Mouse (Mus musculus): ENCODE data around the gene Gm47289. TPM values are rescaled to one million over a fixed set of nuclear protein-coding genes. Genes with fewer than 3 reads are reported as not detected.

Gene Gm47289
- total and polyA plus RNA-seq, 3 experiments = 0.11 TPM; not detected in 2

- no peaks in the 10 kb centered on the region for H3K36me3 ChIP-seq (replicated peaks)
- H3K4me1 ChIP-seq (ENCODE audit: insufficient read depth, low read depth, low read length) = no peaks in the 10 kb centered on the region
- DNase-seq (ENCODE audit: low spot score) (no peak), ATAC-seq (ENCODE audit: extremely low read depth, insufficient number of reproducible peaks, low FRiP score, poor library complexity, severe bottlenecking) (no peak)
- peaks cover 4% of the 10 kb centered on the region; the same call in 1 of the 2 replicates for H3K27me3 ChIP-seq (ENCODE audit: insufficient read depth, low read length)
- no peak for TF ChIP-seq TAL1 (conservative IDR thresholded peaks at IDR 0.05; ENCODE audit: low read depth, low read length)
- TF ChIP-seq GATA1 (IDR thresholded peaks at IDR 0.05; ENCODE audit: borderline replicate concordance, low read length) = no peak
- TF ChIP-seq GATA2 (IDR thresholded peaks at IDR 0.05; ENCODE audit: borderline replicate concordance, low read depth, low read length) = no peak
- no peak for TF ChIP-seq CTCF (IDR thresholded peaks at IDR 0.05; ENCODE audit: low read depth, low read length)
- no peak for TF ChIP-seq POLR2AphosphoS5 (IDR thresholded peaks at IDR 0.05; ENCODE audit: insufficient replicate concordance, low read depth, low read length)
- peaks cover 90% of the 10 kb centered on the region for H3K9me3 ChIP-seq (replicated peaks)
- H3K4me3 ChIP-seq (ENCODE audit: low read depth, low read length) = no peak overlapping the region
These were observed 14.3 kb upstream of the Gm47289 start for GRCm38 (mm10) chr9:119144696-119145095.

- Histone ChIP-seq H3K4me1 (ENCODE audit: insufficient read depth, low read depth, low read length) (no peaks in the 10 kb centered on the region), H3K27me3 (ENCODE audit: insufficient read depth, low read length) (peaks cover 4% of the 10 kb centered on the region; the same call in 1 of the 2 replicates), H3K36me3 (replicated peaks) (no peaks in the 10 kb centered on the region), H3K4me3 (ENCODE audit: low read depth, low read length) (no peak overlapping the region), H3K9me3 (replicated peaks) (peaks cover 90% of the 10 kb centered on the region)
- ATAC-seq (ENCODE audit: extremely low read depth, insufficient number of reproducible peaks, low FRiP score, poor library complexity, severe bottlenecking) = no peak
- TF ChIP-seq CTCF (IDR thresholded peaks at IDR 0.05; ENCODE audit: low read depth, low read length) (no peak), POLR2AphosphoS5 (IDR thresholded peaks at IDR 0.05; ENCODE audit: insufficient replicate concordance, low read depth, low read length) (no peak)
- no peak for DNase-seq (ENCODE audit: low spot score)
These were observed 13.8 kb upstream of the Gm47289 start for GRCm38 (mm10) chr9:119145137-119145536.

DNA sequence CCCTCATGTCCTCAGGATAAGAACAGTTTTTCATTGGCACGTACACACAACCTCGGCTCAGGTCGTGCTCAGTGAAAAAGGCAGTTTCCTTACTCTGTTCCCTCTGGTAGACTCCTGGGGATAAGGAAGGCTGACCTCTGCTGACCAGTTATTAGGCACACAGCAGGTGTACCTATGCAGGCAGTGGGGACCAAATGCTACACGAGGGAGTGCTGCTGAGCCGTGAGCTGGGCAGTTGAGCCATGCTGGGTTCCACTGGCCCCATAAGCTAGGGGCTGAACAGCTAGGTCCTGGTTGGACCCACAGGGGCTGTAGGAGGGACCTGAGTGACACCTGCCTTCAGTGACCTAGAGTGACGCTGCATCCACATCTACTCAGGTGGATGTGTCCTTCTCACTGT is 13.3 kb upstream of the Gm47289 start:
- Histone ChIP-seq H3K36me3 (replicated peaks) (no peaks in the 10 kb centered on the region), H3K9me3 (replicated peaks) (peaks cover 90% of the 10 kb centered on the region), H3K27me3 (ENCODE audit: insufficient read depth, low read length) (peaks cover 4% of the 10 kb centered on the region; the same call in 1 of the 2 replicates), H3K4me1 (ENCODE audit: insufficient read depth, low read depth, low read length) (no peaks in the 10 kb centered on the region), H3K4me3 (ENCODE audit: low read depth, low read length) (no peak overlapping the region)
- DNase-seq (ENCODE audit: low spot score) (no peak), ATAC-seq (ENCODE audit: extremely low read depth, insufficient number of reproducible peaks, low FRiP score, poor library complexity, severe bottlenecking) (no peak)
- TF ChIP-seq GATA2 (IDR thresholded peaks at IDR 0.05; ENCODE audit: borderline replicate concordance, low read depth, low read length) (no peak), POLR2AphosphoS5 (IDR thresholded peaks at IDR 0.05; ENCODE audit: insufficient replicate concordance, low read depth, low read length) (no peak), CTCF (IDR thresholded peaks at IDR 0.05; ENCODE audit: low read depth, low read length) (no peak), GATA1 (IDR thresholded peaks at IDR 0.05; ENCODE audit: borderline replicate concordance, low read length) (no peak), TAL1 (conservative IDR thresholded peaks at IDR 0.05; ENCODE audit: low read depth, low read length) (no peak)

DNA sequence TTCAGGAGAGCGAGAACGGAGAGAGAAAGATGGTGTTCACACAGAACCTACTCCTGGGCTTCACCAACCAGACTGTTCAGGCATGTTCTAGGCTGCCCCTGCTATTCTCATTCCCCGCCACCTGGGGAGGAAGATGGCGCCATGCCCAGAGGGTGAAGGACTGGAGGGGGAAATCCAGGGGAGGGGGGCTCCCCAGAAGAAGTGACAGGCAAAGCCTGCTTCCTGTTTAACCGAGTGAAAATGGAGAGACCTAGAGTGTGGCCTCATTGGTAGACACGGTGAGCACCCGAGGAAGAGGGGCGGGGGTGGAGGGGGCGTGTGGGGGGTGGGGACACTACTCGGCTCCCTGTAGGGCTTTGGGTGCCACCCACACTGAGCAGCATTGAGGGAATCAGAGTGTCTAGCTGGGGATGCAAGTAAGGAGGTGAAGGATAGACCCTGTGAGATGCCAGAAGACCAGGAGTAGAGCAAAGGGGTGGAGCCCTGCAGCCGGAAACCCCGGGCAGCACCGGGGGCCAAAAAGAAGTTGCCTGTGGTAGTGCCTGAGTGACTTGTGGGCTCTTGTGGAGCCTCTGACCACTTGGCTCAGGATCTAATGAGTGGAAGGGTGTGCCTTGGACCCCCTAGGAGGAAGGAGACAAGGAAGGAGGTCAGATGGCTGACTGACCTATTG is 12.7 kb upstream of the Gm47289 start:
- ATAC-seq (ENCODE audit: extremely low read depth, insufficient number of reproducible peaks, low FRiP score, poor library complexity, severe bottlenecking) = no peak
- DNase-seq (ENCODE audit: low spot score) = no peak
- no peaks in the 10 kb centered on the region for H3K36me3 ChIP-seq (replicated peaks)
- peaks cover 90% of the 10 kb centered on the region for H3K9me3 ChIP-seq (replicated peaks)
- H3K27me3 ChIP-seq (ENCODE audit: insufficient read depth, low read length) = peaks cover 4% of the 10 kb centered on the region; the same call in 1 of the 2 replicates
- H3K4me1 ChIP-seq (ENCODE audit: insufficient read depth, low read depth, low read length) = no peaks in the 10 kb centered on the region
- no peak overlapping the region for H3K4me3 ChIP-seq (ENCODE audit: low read depth, low read length)
- no peak for TF ChIP-seq GATA1 (IDR thresholded peaks at IDR 0.05; ENCODE audit: borderline replicate concordance, low read length)

- no peak for TF ChIP-seq GATA2 (IDR thresholded peaks at IDR 0.05; ENCODE audit: borderline replicate concordance, low read depth, low read length)
- TF ChIP-seq CTCF (IDR thresholded peaks at IDR 0.05; ENCODE audit: low read depth, low read length) = no peak
- no peak for TF ChIP-seq GATA1 (IDR thresholded peaks at IDR 0.05; ENCODE audit: borderline replicate concordance, low read length)
- no peak for TF ChIP-seq POLR2AphosphoS5 (IDR thresholded peaks at IDR 0.05; ENCODE audit: insufficient replicate concordance, low read depth, low read length)
- no peak for TF ChIP-seq TAL1 (conservative IDR thresholded peaks at IDR 0.05; ENCODE audit: low read depth, low read length)
- DNase-seq (ENCODE audit: low spot score) (no peak), ATAC-seq (ENCODE audit: extremely low read depth, insufficient number of reproducible peaks, low FRiP score, poor library complexity, severe bottlenecking) (no peak)
- peaks cover 4% of the 10 kb centered on the region; the same call in 1 of the 2 replicates for H3K27me3 ChIP-seq (ENCODE audit: insufficient read depth, low read length)
- peaks cover 88% of the 10 kb centered on the region for H3K9me3 ChIP-seq (replicated peaks)
- H3K4me1 ChIP-seq (ENCODE audit: insufficient read depth, low read depth, low read length) = no peaks in the 10 kb centered on the region
- no peaks in the 10 kb centered on the region for H3K36me3 ChIP-seq (replicated peaks)
- no peak overlapping the region; the same call in 1 of the 2 replicates for H3K4me3 ChIP-seq (ENCODE audit: low read depth, low read length)
These were observed 9.4 kb upstream of the Gm47289 start for GRCm38 (mm10) chr9:119149601-119150000.

DNA sequence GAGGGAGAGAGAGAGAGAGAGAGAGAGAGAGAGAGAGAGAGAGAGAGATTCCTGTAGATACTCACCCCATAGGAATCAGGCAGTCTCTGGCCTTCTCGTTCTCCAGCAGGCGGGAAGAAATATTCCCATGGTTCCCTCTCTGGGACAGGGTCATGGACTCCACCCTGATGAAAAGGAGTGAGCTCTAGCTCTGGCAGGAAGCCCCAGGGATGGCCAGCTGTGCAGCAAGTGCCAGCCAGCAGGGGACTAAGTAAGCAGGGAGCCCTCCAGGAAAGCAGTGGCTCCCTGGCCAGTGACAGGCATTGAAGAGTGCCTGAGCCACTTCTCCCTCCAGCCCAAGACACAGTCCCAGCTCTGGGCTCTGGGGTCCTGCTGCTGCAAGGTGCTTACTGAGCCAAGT is 7.2 kb upstream of the Gm47289 start:
- Histone ChIP-seq H3K36me3 (replicated peaks) (no peaks in the 10 kb centered on the region), H3K9me3 (replicated peaks) (peaks cover 88% of the 10 kb centered on the region), H3K27me3 (ENCODE audit: insufficient read depth, low read length) (peaks cover 4% of the 10 kb centered on the region; the same call in 1 of the 2 replicates), H3K4me1 (ENCODE audit: insufficient read depth, low read depth, low read length) (no peaks in the 10 kb centered on the region), H3K4me3 (ENCODE audit: low read depth, low read length) (no peak overlapping the region)
- TF ChIP-seq GATA2 (IDR thresholded peaks at IDR 0.05; ENCODE audit: borderline replicate concordance, low read depth, low read length) (no peak), TAL1 (conservative IDR thresholded peaks at IDR 0.05; ENCODE audit: low read depth, low read length) (no peak), POLR2AphosphoS5 (IDR thresholded peaks at IDR 0.05; ENCODE audit: insufficient replicate concordance, low read depth, low read length) (no peak), CTCF (IDR thresholded peaks at IDR 0.05; ENCODE audit: low read depth, low read length) (no peak), GATA1 (IDR thresholded peaks at IDR 0.05; ENCODE audit: borderline replicate concordance, low read length) (no peak)
- DNase-seq (ENCODE audit: low spot score) (no peak), ATAC-seq (ENCODE audit: extremely low read depth, insufficient number of reproducible peaks, low FRiP score, poor library complexity, severe bottlenecking) (no peak)
